Mouse (Mus musculus): Measurements from ENCODE around the gene Prkd3. TPM values are rescaled to one million over a fixed set of nuclear protein-coding genes. Genes with fewer than 3 reads are reported as not detected.

The Prkd3 gene
- total and polyA plus RNA-seq, 3 experiments = 3.4 to 24.8 (median 22.7) TPM

DNA sequence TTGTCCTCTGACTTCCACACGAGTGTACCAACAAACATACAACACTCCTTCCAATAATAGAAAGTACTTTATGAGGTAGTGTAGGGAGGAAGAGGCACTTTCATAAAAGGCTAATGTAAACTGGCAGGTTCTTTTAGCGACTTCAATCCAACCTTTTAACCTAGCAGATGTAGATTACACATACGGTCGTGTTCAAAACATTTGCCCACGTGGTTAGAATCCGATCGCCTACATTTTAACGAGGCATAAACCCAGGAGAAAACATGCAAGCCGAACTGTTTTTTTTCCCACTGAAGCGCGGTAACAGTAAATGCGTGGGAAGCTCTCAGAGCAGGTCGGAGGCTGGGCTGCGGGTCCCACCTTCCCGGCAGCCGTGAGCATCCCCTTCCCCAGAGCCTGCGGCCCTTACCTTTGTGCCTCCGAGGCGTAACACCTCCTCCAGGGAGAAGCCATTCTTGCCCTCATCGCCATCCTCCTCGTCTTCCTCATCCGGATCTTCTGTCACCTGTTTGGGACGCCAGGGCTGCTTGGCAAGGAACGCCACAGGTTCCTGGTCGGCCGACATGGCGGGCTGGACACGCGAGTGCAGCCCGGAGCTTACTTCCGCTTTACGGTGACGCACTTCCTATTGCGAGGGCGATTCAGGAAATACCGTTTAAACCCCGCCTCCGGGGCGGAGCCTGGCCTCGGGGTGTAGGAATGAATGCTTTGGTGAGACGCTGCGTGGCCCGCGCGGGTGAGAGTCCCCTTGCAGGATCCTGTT lies 84.0 kb downstream of the Prkd3 start, which contains the start of the genes Cebpz and Ndufaf7:
Gene Cebpz (minus strand): TSS at position 601 of the 763 bp plus-strand sequence.
Gene Ndufaf7 (plus strand): TSS at position 671 of the 763 bp plus-strand sequence.
- DNase-seq = peak; percentile 98

DNA sequence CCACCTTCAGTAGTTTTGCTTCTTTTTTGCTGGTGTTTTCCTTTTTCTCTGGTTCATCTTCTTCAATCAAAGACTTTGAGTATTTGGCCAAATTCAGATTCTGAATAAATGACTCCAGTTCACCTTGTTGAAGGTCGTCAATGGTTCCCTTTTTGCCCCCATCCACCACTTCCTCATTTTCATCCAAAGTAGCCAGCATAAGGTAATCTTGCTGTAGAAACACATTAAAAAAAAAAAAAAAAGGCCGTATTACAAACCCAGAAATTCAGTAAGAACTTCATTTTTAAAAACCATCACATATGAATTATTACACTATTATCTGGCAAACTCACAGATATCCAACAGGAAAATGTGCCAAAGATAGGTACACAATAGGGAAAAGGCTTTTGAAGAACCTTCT lies 84.8 kb downstream of the Prkd3 start:
- DNase-seq = no peak

DNA sequence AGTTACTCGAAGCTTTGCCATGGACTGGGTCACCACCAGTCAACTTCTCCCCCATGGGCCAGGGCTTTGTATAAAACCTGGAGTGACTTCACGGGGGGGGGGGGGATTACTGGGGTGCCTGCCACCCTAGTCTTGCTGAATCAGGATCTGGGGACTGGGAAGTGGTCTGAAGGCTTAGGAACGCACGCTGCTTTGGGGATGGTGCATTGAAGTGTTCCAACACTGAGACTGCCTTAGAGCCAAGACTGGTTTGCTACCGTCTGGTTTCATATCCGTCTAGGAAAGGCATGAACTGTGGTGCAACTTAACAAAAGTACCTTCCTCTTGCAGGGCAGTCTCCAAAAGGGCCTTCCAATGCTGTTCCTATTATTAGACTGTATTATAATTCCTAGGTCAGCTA lies 102.9 kb downstream of the Prkd3 start:
- no peak for DNase-seq

DNA sequence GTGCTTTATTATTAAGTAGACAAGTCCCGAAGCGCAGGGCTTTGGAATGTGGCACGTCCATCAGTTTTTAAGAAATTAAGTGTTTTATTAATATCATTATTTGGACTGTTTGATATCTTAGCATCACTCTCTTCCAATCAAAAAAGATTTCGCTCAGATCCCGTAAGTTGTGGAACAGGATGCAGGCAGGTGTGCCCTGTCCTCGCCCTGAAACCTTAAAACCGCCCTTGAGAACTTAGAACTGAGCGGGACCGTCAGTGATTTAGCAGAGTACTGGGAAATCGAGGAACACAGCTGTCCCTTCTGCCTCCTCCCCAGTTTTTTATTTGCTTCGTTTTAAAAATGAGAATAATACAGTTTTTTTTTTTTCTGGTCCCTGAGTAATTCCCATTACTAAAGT lies 103.7 kb downstream of the Prkd3 start:
- peak; percentile 12 for DNase-seq

DNA sequence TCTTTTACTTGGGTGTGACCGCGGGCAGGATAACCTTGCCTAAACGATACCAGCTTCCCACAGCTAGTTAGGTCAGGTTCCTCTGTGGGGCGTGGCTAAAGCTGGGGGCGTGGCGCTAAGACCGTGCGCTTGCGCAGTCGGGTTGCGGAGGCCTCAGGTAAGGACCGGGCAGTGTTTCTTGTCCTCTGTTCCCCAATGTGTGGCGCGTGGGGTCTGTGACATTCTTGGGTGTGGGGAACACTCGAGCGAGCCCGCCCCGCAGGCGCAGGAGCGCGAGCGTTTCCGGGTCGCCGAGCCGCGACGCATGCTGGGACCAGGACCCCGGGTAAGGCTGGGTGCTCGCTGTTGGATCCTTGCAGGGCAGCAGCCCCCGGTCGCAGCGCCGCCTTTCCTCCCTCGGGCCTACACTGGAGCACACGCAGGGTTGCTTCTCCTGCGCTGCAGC lies 104.2 kb downstream of the Prkd3 start, which contains the start of gene Cebpzos:
Gene Cebpzos (plus strand): TSS at position 132 of the 445 bp plus-strand sequence.
- DNase-seq = peak; percentile 91

DNA sequence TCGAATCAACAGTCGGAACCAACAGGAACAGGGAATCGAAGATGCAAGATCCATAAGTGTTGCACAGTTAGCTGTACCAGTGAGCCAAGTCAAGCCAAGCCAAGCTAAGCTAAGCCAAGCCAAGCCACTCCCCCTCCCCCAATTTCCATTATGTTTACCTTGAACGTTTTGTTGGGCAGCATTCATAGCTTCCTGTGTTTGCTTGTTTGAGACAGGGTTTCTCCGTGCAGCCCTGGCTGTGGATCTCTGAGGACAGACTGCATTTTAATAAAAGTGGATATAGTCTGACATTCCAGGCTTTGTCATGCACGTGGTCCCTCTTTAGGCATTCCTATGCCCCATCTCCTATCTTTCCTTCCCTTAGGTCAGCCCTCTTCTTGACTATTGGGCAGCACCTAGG lies 104.8 kb downstream of the Prkd3 start:
- no peak for DNase-seq

DNA sequence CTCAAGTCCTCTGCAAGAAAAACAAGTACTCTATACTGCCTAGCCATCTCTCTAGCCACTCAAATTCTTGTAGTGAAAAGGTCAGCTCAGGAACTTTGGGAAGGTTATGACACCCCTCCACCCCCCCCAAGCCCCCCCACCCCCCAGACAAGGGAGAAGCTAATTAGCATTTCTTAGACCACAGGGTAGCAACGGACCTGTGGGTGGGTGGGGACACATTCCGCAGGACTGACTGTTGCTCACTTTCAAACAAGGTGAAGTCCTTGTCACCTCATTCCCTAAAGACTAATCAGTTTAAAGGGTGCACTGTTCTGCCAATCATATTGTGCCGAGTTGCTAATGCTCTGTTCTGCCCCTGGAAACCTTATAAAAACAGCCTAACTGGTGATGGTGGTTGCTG lies 106.7 kb downstream of the Prkd3 start:
- no peak for DNase-seq

DNA sequence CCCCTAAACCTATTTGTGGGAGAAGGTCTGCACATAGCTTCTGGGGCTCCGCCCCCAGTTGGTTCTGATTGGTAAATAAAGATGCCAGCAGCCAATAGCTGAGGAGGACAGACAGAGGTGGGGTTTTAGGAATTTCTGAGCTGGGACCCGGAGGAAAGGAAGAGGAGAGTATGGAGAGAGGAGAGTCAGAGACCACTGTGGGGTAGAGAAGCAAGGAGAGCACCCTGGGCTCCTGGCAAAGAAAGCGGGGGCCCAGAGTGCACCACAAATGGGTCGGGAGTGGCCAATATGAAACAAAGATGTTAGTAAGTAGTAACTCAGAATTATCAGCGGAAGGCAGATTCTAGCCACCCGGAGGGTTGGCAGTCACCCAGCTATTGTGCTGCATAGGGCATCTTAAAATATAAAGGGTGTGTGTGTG lies 107.7 kb downstream of the Prkd3 start:
- DNase-seq = no peak

DNA sequence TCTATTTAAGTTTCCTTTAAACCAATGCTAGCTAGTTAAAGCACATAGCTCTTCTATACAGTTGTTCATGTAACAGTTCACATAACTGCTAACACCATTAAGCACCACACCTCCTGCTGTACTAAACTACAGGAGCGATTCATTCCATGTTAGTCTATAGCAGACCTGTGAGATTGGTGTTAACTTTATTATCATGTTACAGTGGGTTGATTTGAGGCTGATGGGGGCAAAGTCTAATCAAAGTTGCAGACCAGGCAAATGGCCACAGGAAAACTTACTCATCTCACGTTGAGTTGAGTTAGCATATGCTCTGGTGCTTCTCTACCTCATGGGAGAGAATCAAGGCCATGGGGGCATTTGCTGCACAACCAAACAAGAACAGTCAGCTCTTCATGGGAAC lies 111.2 kb downstream of the Prkd3 start:
- no peak for DNase-seq

DNA sequence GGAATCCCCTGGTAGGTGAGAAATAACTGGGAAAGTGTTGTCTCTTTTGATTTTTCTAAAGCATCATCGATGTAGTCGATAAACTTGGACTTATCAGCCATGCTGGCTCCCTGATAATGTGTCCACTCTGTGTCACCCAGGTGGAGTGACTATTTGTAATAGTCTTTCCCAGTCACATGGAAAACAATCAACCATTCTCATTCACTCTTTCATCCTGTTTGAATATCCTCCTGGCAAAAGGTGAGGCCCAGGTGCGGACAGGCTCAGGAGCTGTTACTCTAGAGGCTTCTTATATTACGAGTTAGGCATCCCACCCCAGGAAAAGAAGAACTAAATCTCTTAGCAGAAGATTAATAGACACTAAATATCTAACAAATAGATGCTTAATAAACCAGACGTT lies 113.7 kb downstream of the Prkd3 start, which contains the start of gene Sult6b1:
Gene Sult6b1 (minus strand): TSS at position 101 of the 400 bp plus-strand sequence.
- DNase-seq = no peak

DNA sequence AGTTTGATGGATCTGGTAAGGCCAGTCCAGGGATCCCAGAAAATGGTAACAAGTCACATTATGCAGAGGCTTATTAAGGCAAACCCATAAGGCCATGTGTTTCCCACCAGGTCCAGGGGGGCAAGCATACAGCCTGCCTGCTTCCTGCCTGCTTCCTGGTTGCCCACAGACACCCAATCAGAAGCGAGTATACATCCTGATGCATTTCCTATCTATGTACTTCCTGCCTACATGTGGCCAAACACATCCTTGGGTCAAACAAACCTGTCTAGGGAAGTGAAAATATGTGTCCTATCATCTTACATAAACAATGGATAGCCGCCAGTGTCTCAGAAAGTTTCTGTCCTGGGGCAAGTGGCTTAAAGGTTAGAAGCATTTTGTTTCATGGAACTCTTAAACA lies 117.5 kb downstream of the Prkd3 start:
- DNase-seq = no peak

Other genes with a start within 250 kb of the Prkd3 start
- gene Heatr5b, start 185.5 kb downstream of the Prkd3 start, total RNA-seq (2021) = 10 to 100 TPM; 34.7 to 40.5 TPM
- 14.1 and 16.9 TPM in 2 replicates for gene Heatr5b, start 185.5 kb downstream of the Prkd3 start, polyA plus RNA-seq (2012; rRNA removed)
- 10 to 100 TPM; 26.6 to 32.3 TPM for gene Gpatch11, start 185.2 kb downstream of the Prkd3 start, total RNA-seq (2021)
- gene Gpatch11, start 185.2 kb downstream of the Prkd3 start, polyA plus RNA-seq (2012; rRNA removed) = 4.9 and 5.7 TPM in 2 replicates
- gene Eif2ak2, start 138.2 kb downstream of the Prkd3 start, total RNA-seq (2021) = 10 to 100 TPM; 24.0 to 24.3 TPM
- 1.0 and 1.4 TPM in 2 replicates for gene Eif2ak2, start 138.2 kb downstream of the Prkd3 start, polyA plus RNA-seq (2012; rRNA removed)
- under 1 TPM in 1 of 2 experiments, not detected in 1; 0.52 TPM for gene Sult6b1, start 113.8 kb downstream of the Prkd3 start, total RNA-seq (2021)
- not detected in 2 replicates for gene Sult6b1, start 113.8 kb downstream of the Prkd3 start, polyA plus RNA-seq (2012; rRNA removed)
- gene Cebpzos, start 104.3 kb downstream of the Prkd3 start, total RNA-seq (2021) = 10 to 100 TPM; 34.7 to 40.5 TPM
- gene Cebpzos, start 104.3 kb downstream of the Prkd3 start, polyA plus RNA-seq (2012; rRNA removed) = 6.3 and 6.6 TPM in 2 replicates
- gene Cebpz, start 83.8 kb downstream of the Prkd3 start, total RNA-seq (2021) = 10 to 100 TPM; 42.6 to 50.5 TPM
- gene Cebpz, start 83.8 kb downstream of the Prkd3 start, polyA plus RNA-seq (2012; rRNA removed) = 0.89 and 3.0 TPM in 2 replicates
- gene Ndufaf7, start 83.7 kb downstream of the Prkd3 start, total RNA-seq (2021) = 10 to 100 TPM; 38.5 to 50.3 TPM
- 3.1 and 4.6 TPM in 2 replicates for gene Ndufaf7, start 83.7 kb downstream of the Prkd3 start, polyA plus RNA-seq (2012; rRNA removed)
- gene Qpct, start 31.1 kb upstream of the Prkd3 start, total RNA-seq (2021) = 1 to 10 TPM; 6.4 to 8.2 TPM
- 1.5 and 1.8 TPM in 2 replicates for gene Qpct, start 31.1 kb upstream of the Prkd3 start, polyA plus RNA-seq (2012; rRNA removed)

All from adrenal gland, adult 2 months (tissue).